Mouse (Mus musculus) naive thymus-derived CD4-positive, alpha-beta T cell, adult 2 months (primary cell): Measurements from ENCODE around the gene Med24.
"Not testable (repeated sequence)": the region's sequence is repeated elsewhere in the genome, so short reads cannot be mapped to it uniquely, and the experiment has no call there.

Experiments
- DNase-seq: peaks from one replicate; pipeline ENCODE4 v3.0.0-alpha.2; 2011; ENCODE audit warnings: low read depth

Med24 gene

GRCm38 (mm10) chr11:98688009-98688408 lies 41.2 kb downstream of the Med24 start:
- no peak for DNase-seq

GRCm38 (mm10) chr11:98686976-98687375 lies 42.3 kb downstream of the Med24 start:
- DNase-seq, result no peak

- no peak for DNase-seq
These were observed 43.6 kb downstream of the Med24 start for GRCm38 (mm10) chr11:98685642-98686041.

GRCm38 (mm10) chr11:98682811-98683210 lies 46.4 kb downstream of the Med24 start:
- DNase-seq, result no peak

GRCm38 (mm10) chr11:98681786-98682745 lies 47.2 kb downstream of the Med24 start, which contains the start of gene Psmd3:
Gene Psmd3 (plus strand): TSS chr11:98682554.
- DNase-seq, result peak; percentile 97

GRCm38 (mm10) chr11:98681186-98681585 lies 48.0 kb downstream of the Med24 start:
- no peak for DNase-seq

GRCm38 (mm10) chr11:98680595-98680994 lies 48.6 kb downstream of the Med24 start:
- not testable (repeated sequence) for DNase-seq

GRCm38 (mm10) chr11:98680023-98680422 lies 49.2 kb downstream of the Med24 start:
- no peak for DNase-seq

GRCm38 (mm10) chr11:98675829-98676363 lies 53.3 kb downstream of the Med24 start:
- DNase-seq, result no peak

- DNase-seq, result peak; percentile 78
These were observed 56.1 kb downstream of the Med24 start for GRCm38 (mm10) chr11:98673136-98673535.

GRCm38 (mm10) chr11:98672482-98672881 lies 56.8 kb downstream of the Med24 start:
- DNase-seq, result no peak

GRCm38 (mm10) chr11:98671857-98672256 lies 57.4 kb downstream of the Med24 start:
- DNase-seq, result no peak

GRCm38 (mm10) chr11:98671284-98671815 lies 57.9 kb downstream of the Med24 start:
- no peak for DNase-seq

- DNase-seq, result no peak
These were observed 60.3 kb downstream of the Med24 start for GRCm38 (mm10) chr11:98668984-98669383.

GRCm38 (mm10) chr11:98664091-98664490 lies 65.1 kb downstream of the Med24 start, which contains the start of gene Gsdma:
Gene Gsdma (plus strand): TSS chr11:98664351.
- DNase-seq, result no peak

GRCm38 (mm10) chr11:98660517-98660916 lies 68.7 kb downstream of the Med24 start:
- DNase-seq, result peak; percentile 81

- DNase-seq, result peak; percentile 76
These were observed 74.2 kb downstream of the Med24 start for GRCm38 (mm10) chr11:98655076-98655475.
